Mouse (Mus musculus) heart, embryonic 15.5 days (tissue): Measurements from ENCODE around the gene Myt1. TPM values are rescaled to one million over a fixed set of nuclear protein-coding genes. Genes with fewer than 3 reads are reported as not detected.

Experiments used
- ATAC-seq: fragments of 200-750 bp; cut with Nextera tagmentation; replicated peaks from 2 replicates; pipeline ENCODE4 v1.8.0; 2017; ENCODE audit warnings: low read depth, moderate TSS enrichment; ENCODE audit not compliant: insufficient number of reproducible peaks, insufficient read depth, low FRiP score
- H3K27ac ChIP-seq: fragments of 300-500 bp; sonication (generic); 2 replicates; pipeline ENCODE4 v1.5.1; 2015; ENCODE audit warnings: mild to moderate bottlenecking, inconsistent platforms
- H3K27me3 ChIP-seq: fragments of 300-500 bp; sonication (generic); 2 replicates; pipeline ENCODE4 v1.6.1; 2015; ENCODE audit warnings: inconsistent platforms
- H3K36me3 ChIP-seq: fragments of 300-500 bp; sonication (generic); 2 replicates; pipeline ENCODE4 v1.6.1; 2015; ENCODE audit warnings: mild to moderate bottlenecking, inconsistent platforms
- H3K4me1 ChIP-seq: fragments of 300-500 bp; sonication (generic); replicated peaks from 2 replicates; pipeline ENCODE4 v1.6.1; 2015; ENCODE audit warnings: inconsistent platforms
- H3K4me2 ChIP-seq: fragments of 300-500 bp; sonication (generic); 2 replicates; pipeline ENCODE4 v1.6.1; 2015; ENCODE audit warnings: inconsistent platforms, mild to moderate bottlenecking, moderate library complexity
- H3K4me3 ChIP-seq: fragments of 300-500 bp; sonication (generic); 2 replicates; pipeline ENCODE4 v1.5.1; 2015; ENCODE audit warnings: mild to moderate bottlenecking, inconsistent platforms
- H3K9ac ChIP-seq: fragments of 300-500 bp; sonication (generic); 2 replicates; pipeline ENCODE4 v1.6.1; 2015; ENCODE audit warnings: mild to moderate bottlenecking, inconsistent platforms
- H3K9me3 ChIP-seq: fragments of 300-500 bp; sonication (generic); replicated peaks from 2 replicates; pipeline ENCODE4 v1.6.1; 2016; ENCODE audit warnings: inconsistent platforms
- WGBS: fragments of 180-500 bp; shearing (Covaris S2); methylation state at CpG from one replicate; pipeline ENCODE4 v1.1.7; 2015; ENCODE audit warnings: mixed read lengths; 5-methylcytosine and 5-hydroxymethylcytosine counted together
- polyA plus RNA-seq: library from polyadenylated mRNA; unstranded; fragments of >200 nt; fragmentation: Nextera tagmentation; extraction: Ambion mirVana; gene quantifications from 2 replicates; pipeline ENCODE4 v1.2.1, GENCODE M21; 2015

The Myt1 gene
- polyA plus RNA-seq, 1 experiment from 2014 or later, result 0.06 TPM

- Histone ChIP-seq H3K36me3 (no peaks in the 10 kb centered on the region), H3K27ac (no peak overlapping the region), H3K4me3 (no peak overlapping the region), H3K4me2 (no peak overlapping the region), H3K4me1 (no peaks in the 10 kb centered on the region), H3K27me3 (peaks cover 9% of the 10 kb centered on the region), H3K9me3 (no peaks in the 10 kb centered on the region), H3K9ac (no peak overlapping the region)
- ATAC-seq, result no peak
- 43% methylated on average over 2 of the region's 2 CpGs for WGBS
Observed at GRCm38 (mm10) chr2:181758147-181758725, 4.9 kb upstream of the Myt1 start.

- no peak for ATAC-seq
- Histone ChIP-seq H3K4me3 (no peak overlapping the region), H3K9me3 (no peaks in the 10 kb centered on the region), H3K27me3 (peaks cover 14% of the 10 kb centered on the region), H3K36me3 (no peaks in the 10 kb centered on the region), H3K27ac (no peak overlapping the region), H3K9ac (no peak overlapping the region), H3K4me2 (no peak overlapping the region), H3K4me1 (no peaks in the 10 kb centered on the region)
- WGBS, result 29% methylated on average over 4 of the region's 4 CpGs
Observed at GRCm38 (mm10) chr2:181759041-181759440, 4.1 kb upstream of the Myt1 start.

GRCm38 (mm10) chr2:181763886-181764527 is 875 bp downstream of the Myt1 start:
- ATAC-seq, result no peak
- H3K4me2 ChIP-seq, result no peak overlapping the region
- H3K9me3 ChIP-seq, result no peaks in the 10 kb centered on the region
- H3K36me3 ChIP-seq, result no peaks in the 10 kb centered on the region
- WGBS, result 43% methylated on average over 14 of the region's 14 CpGs
- no peak overlapping the region for H3K4me3 ChIP-seq
- H3K9ac ChIP-seq, result no peak overlapping the region
- H3K27ac ChIP-seq, result no peak overlapping the region
- peaks cover 18% of the 10 kb centered on the region for H3K27me3 ChIP-seq
- no peaks in the 10 kb centered on the region for H3K4me1 ChIP-seq

- peaks cover 19% of the 10 kb centered on the region for H3K27me3 ChIP-seq
- no peak overlapping the region for H3K9ac ChIP-seq
- no peaks in the 10 kb centered on the region for H3K4me1 ChIP-seq
- 2% methylated on average over 10 of the region's 10 CpGs for WGBS
- H3K9me3 ChIP-seq, result no peaks in the 10 kb centered on the region
- ATAC-seq, result no peak
- no peak overlapping the region for H3K27ac ChIP-seq
- no peaks in the 10 kb centered on the region for H3K36me3 ChIP-seq
- no peak overlapping the region for H3K4me3 ChIP-seq
- H3K4me2 ChIP-seq, result no peak overlapping the region
Observed at GRCm38 (mm10) chr2:181764600-181764999, 1.5 kb downstream of the Myt1 start.

GRCm38 (mm10) chr2:181765251-181765650 is 2.1 kb downstream of the Myt1 start:
- Histone ChIP-seq H3K27me3 (peaks cover 21% of the 10 kb centered on the region), H3K4me1 (no peaks in the 10 kb centered on the region), H3K27ac (no peak overlapping the region), H3K9ac (no peak overlapping the region), H3K4me2 (no peak overlapping the region), H3K36me3 (no peaks in the 10 kb centered on the region), H3K4me3 (no peak overlapping the region), H3K9me3 (no peaks in the 10 kb centered on the region)
- 80% methylated on average over 4 of the region's 4 CpGs for WGBS
- ATAC-seq, result no peak

- H3K27me3 ChIP-seq, result peaks cover 21% of the 10 kb centered on the region
- WGBS, result 59% methylated on average over 14 of the region's 14 CpGs
- ATAC-seq, result no peak
- H3K4me3 ChIP-seq, result no peak overlapping the region
- H3K9ac ChIP-seq, result no peak overlapping the region
- H3K4me2 ChIP-seq, result no peak overlapping the region
- no peak overlapping the region for H3K27ac ChIP-seq
- H3K9me3 ChIP-seq, result no peaks in the 10 kb centered on the region
- no peaks in the 10 kb centered on the region for H3K4me1 ChIP-seq
- no peaks in the 10 kb centered on the region for H3K36me3 ChIP-seq
Observed at GRCm38 (mm10) chr2:181766672-181767557, 3.8 kb downstream of the Myt1 start.

GRCm38 (mm10) chr2:181768451-181768850 is 5.3 kb downstream of the Myt1 start:
- Histone ChIP-seq H3K27ac (no peak overlapping the region), H3K9me3 (no peaks in the 10 kb centered on the region), H3K4me2 (no peak overlapping the region), H3K4me3 (no peak overlapping the region), H3K36me3 (no peaks in the 10 kb centered on the region), H3K4me1 (no peaks in the 10 kb centered on the region), H3K9ac (no peak overlapping the region), H3K27me3 (peaks cover 10% of the 10 kb centered on the region)
- no peak for ATAC-seq

- Histone ChIP-seq H3K9me3 (no peaks in the 10 kb centered on the region), H3K27ac (no peak overlapping the region), H3K4me1 (no peaks in the 10 kb centered on the region), H3K4me2 (no peak overlapping the region), H3K27me3 (peaks cover 6% of the 10 kb centered on the region), H3K4me3 (no peak overlapping the region), H3K9ac (no peak overlapping the region), H3K36me3 (no peaks in the 10 kb centered on the region)
- no peak for ATAC-seq
- 75% methylated on average over 2 of the region's 2 CpGs for WGBS
Observed at GRCm38 (mm10) chr2:181769397-181769796, 6.3 kb downstream of the Myt1 start.

- Histone ChIP-seq H3K9ac (no peak overlapping the region), H3K27me3 (0 out of 2 replicates have a peak, but pooled peaks cover 3% of the 10 kb centered on the region), H3K4me2 (no peak overlapping the region), H3K4me3 (no peak overlapping the region), H3K9me3 (no peaks in the 10 kb centered on the region), H3K27ac (no peak overlapping the region), H3K36me3 (no peaks in the 10 kb centered on the region), H3K4me1 (no peaks in the 10 kb centered on the region)
- ATAC-seq, result no peak
- WGBS, result 64% methylated on average over 2 of the region's 2 CpGs
Observed at GRCm38 (mm10) chr2:181773203-181773602, 10.1 kb downstream of the Myt1 start.

GRCm38 (mm10) chr2:181775786-181776185 is 12.7 kb downstream of the Myt1 start:
- WGBS, result 60% methylated on average over 1 of the region's 1 CpGs
- H3K4me3 ChIP-seq, result no peak overlapping the region
- H3K9me3 ChIP-seq, result no peaks in the 10 kb centered on the region
- ATAC-seq, result no peak
- H3K9ac ChIP-seq, result no peak overlapping the region
- no peak overlapping the region for H3K4me2 ChIP-seq
- no peaks in the 10 kb centered on the region for H3K4me1 ChIP-seq
- H3K27ac ChIP-seq, result no peak overlapping the region
- no peaks in the 10 kb centered on the region for H3K27me3 ChIP-seq
- no peaks in the 10 kb centered on the region for H3K36me3 ChIP-seq

GRCm38 (mm10) chr2:181777715-181778114 is 14.6 kb downstream of the Myt1 start:
- 44% methylated on average over 2 of the region's 2 CpGs for WGBS
- ATAC-seq, result no peak
- no peak overlapping the region for H3K4me2 ChIP-seq
- H3K9me3 ChIP-seq, result no peaks in the 10 kb centered on the region
- no peak overlapping the region for H3K27ac ChIP-seq
- no peak overlapping the region for H3K9ac ChIP-seq
- no peaks in the 10 kb centered on the region for H3K36me3 ChIP-seq
- no peak overlapping the region for H3K4me3 ChIP-seq
- H3K27me3 ChIP-seq, result no peaks in the 10 kb centered on the region
- H3K4me1 ChIP-seq, result no peaks in the 10 kb centered on the region
